Mouse (Mus musculus): ENCODE data around the gene Mapk6.
"Not testable (repeated sequence)": the region's sequence is repeated elsewhere in the genome, so short reads cannot be mapped to it uniquely, and the experiment has no call there.

Mapk6 gene

GRCm38 (mm10) chr9:75378774-75379173 lies 31.0 kb downstream of the Mapk6 start:
- no peak for DNase-seq

GRCm38 (mm10) chr9:75376428-75376827 lies 33.4 kb downstream of the Mapk6 start:
- no peak for DNase-seq

GRCm38 (mm10) chr9:75375606-75376005 lies 34.2 kb downstream of the Mapk6 start:
- DNase-seq: no peak

- DNase-seq: no peak
These were observed 41.0 kb downstream of the Mapk6 start for GRCm38 (mm10) chr9:75368779-75369178.

GRCm38 (mm10) chr9:75366191-75366590 lies 43.6 kb downstream of the Mapk6 start:
- no peak for DNase-seq

GRCm38 (mm10) chr9:75365195-75365594 lies 44.6 kb downstream of the Mapk6 start:
- no peak for DNase-seq

- not testable (repeated sequence) for DNase-seq
These were observed 46.1 kb downstream of the Mapk6 start for GRCm38 (mm10) chr9:75363702-75364101.

- DNase-seq: no peak
These were observed 46.8 kb downstream of the Mapk6 start for GRCm38 (mm10) chr9:75363001-75363400.

- no peak for DNase-seq
These were observed 47.6 kb downstream of the Mapk6 start for GRCm38 (mm10) chr9:75362201-75362600.

- DNase-seq: peak; percentile 77
These were observed 48.1 kb downstream of the Mapk6 start for GRCm38 (mm10) chr9:75361699-75362098.

- DNase-seq: no peak
These were observed 52.6 kb downstream of the Mapk6 start for GRCm38 (mm10) chr9:75357087-75357654.

- DNase-seq: no peak
These were observed 54.0 kb downstream of the Mapk6 start for GRCm38 (mm10) chr9:75355783-75356182.

- no peak for DNase-seq
These were observed 56.7 kb downstream of the Mapk6 start for GRCm38 (mm10) chr9:75353094-75353493.

- no peak for DNase-seq
These were observed 61.2 kb downstream of the Mapk6 start for GRCm38 (mm10) chr9:75348641-75349040.

- no peak for DNase-seq
These were observed 61.7 kb downstream of the Mapk6 start for GRCm38 (mm10) chr9:75348066-75348465.

GRCm38 (mm10) chr9:75347458-75347857 lies 62.3 kb downstream of the Mapk6 start, which contains the start of gene Bcl2l10:
TSS of gene Bcl2l10 (plus strand) at chr9:75347758.
- DNase-seq: no peak

GRCm38 (mm10) chr9:75342433-75342832 lies 67.4 kb downstream of the Mapk6 start:
- no peak for DNase-seq

- DNase-seq: no peak
These were observed 71.8 kb downstream of the Mapk6 start for GRCm38 (mm10) chr9:75338016-75338415.

GRCm38 (mm10) chr9:75334440-75334839 lies 75.4 kb downstream of the Mapk6 start:
- DNase-seq: no peak

GRCm38 (mm10) chr9:75330821-75331220 lies 79.0 kb downstream of the Mapk6 start:
- no peak for DNase-seq

- no peak for DNase-seq
These were observed 81.8 kb downstream of the Mapk6 start for GRCm38 (mm10) chr9:75328047-75328446.

- no peak for DNase-seq
These were observed 87.5 kb downstream of the Mapk6 start for GRCm38 (mm10) chr9:75322099-75322885.

GRCm38 (mm10) chr9:75319365-75319764 lies 90.4 kb downstream of the Mapk6 start:
- DNase-seq: no peak

Measured in thymus, postnatal 25 days (tissue).